Mouse (Mus musculus) G1E (cell line): ENCODE data around the gene Smarcad1.
"Not testable (repeated sequence)": the region's sequence is repeated elsewhere in the genome, so short reads cannot be mapped to it uniquely, and the experiment has no call there.

ENCODE experiments used
- CTCF ChIP-seq: IDR thresholded peaks from 2 replicates; pipeline ENCODE4 v1.5.1; 2012; ENCODE audit warnings: low read depth, low read length, inconsistent platforms, mixed read lengths
- GATA2 ChIP-seq: IDR thresholded peaks from 2 replicates; pipeline ENCODE4 v1.6.1; 2012; ENCODE audit warnings: low read depth, low read length, inconsistent platforms, borderline replicate concordance
- TAL1 ChIP-seq: conservative IDR thresholded peaks from 2 replicates; pipeline ENCODE4 v1.6.1; 2012; ENCODE audit warnings: low read depth, low read length, inconsistent platforms, mixed read lengths

DNA sequence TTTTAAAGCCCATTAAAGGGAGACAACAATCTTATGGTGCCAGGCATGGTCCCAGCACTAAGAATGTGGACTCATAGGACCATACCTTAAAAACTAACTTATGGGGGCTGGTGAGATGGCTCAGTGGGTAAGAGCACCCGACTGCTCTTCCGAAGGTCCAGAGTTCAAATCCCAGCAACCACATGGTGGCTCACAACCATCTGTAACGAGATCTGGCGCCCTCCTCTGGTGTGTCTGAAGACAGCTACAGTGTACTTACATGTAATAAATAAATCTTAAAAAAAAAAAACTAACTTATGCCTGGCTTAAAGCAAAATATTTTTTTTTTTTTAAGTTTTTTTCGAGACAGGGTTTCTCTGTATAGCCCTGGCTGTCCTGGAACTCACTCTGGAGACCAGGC, 41.6 kb upstream of the Smarcad1 start:
- not testable (repeated sequence) for TF ChIP-seq CTCF, TAL1, GATA2
